Mouse (Mus musculus): ENCODE results near the gene Adipoq. TPM values are rescaled to one million over a fixed set of nuclear protein-coding genes. Genes with fewer than 3 reads are reported as not detected.

Adipoq gene
- total and polyA plus RNA-seq, 3 experiments, result not detected

- DNase-seq (ENCODE audit: low read depth, low spot score), result no peak
- no peak overlapping the region for H3K4me3 ChIP-seq (ENCODE audit: control insufficient read depth in 1 of 2, insufficient read depth in 1 of 2, low read depth in 2 of 2, low read length in 2 of 2)
- TF ChIP-seq GATA1 (IDR thresholded peaks at IDR 0.05; ENCODE audit: low read depth, low read length) (no peak), POLR2AphosphoS2 (IDR thresholded peaks at IDR 0.05; ENCODE audit: low read length) (no peak), E2F4 (IDR thresholded peaks at IDR 0.05; ENCODE audit: borderline replicate concordance, low read depth, low read length) (no peak), EP300 (IDR thresholded peaks at IDR 0.05; ENCODE audit: low read depth in 1 of 2, low read length in 2 of 2) (no peak), USF1 (IDR thresholded peaks at IDR 0.05; ENCODE audit: low read depth, low read length) (no peak), MAFK (IDR thresholded peaks at IDR 0.05; ENCODE audit: borderline replicate concordance, low read depth, low read length) (no peak), ETS1 (IDR thresholded peaks at IDR 0.05; ENCODE audit: low read depth, low read length) (no peak), TBP (IDR thresholded peaks at IDR 0.05; ENCODE audit: low read depth, low read length) (no peak), ZKSCAN1 (IDR thresholded peaks at IDR 0.05; ENCODE audit: low read depth, low read length) (no peak), TCF12 (IDR thresholded peaks at IDR 0.05; ENCODE audit: low read depth, low read length) (no peak), MAZ (IDR thresholded peaks at IDR 0.05; ENCODE audit: low read depth, low read length) (no peak), MAX (IDR thresholded peaks at IDR 0.05; ENCODE audit: low read length) (no peak), ZC3H11A (IDR thresholded peaks at IDR 0.05; ENCODE audit: low read depth, low read length) (no peak)
Observed at GRCm38 (mm10) chr16:23189612-23190011, 43.3 kb downstream of the Adipoq start.

GRCm38 (mm10) chr16:23191560-23192242, 45.4 kb downstream of the Adipoq start:
- Histone ChIP-seq H3K79me2 (ENCODE audit: control insufficient read depth, insufficient read depth, low read length, poor library complexity) (no peaks in the 10 kb centered on the region), H3K9ac (ENCODE audit: control insufficient read depth, low read depth, low read length, poor library complexity, severe bottlenecking) (no peak overlapping the region), H3K27me3 (ENCODE audit: control insufficient read depth in 1 of 2, insufficient read depth in 2 of 2, low read length in 2 of 2) (peaks cover 0 to 4% of the 10 kb centered on the region in 2 experiments; a peak in 1 of 4 replicates), H3K4me1 (ENCODE audit: control insufficient read depth in 1 of 2, insufficient read depth in 2 of 2, low read length in 2 of 2) (peaks cover 0 to 2% of the 10 kb centered on the region in 2 experiments; a peak in 1 of 4 replicates), H3K27ac (ENCODE audit: control insufficient read depth, low read depth, low read length) (no peak overlapping the region), H3K4me3 (ENCODE audit: control insufficient read depth in 1 of 2, insufficient read depth in 1 of 2, low read depth in 2 of 2, low read length in 2 of 2) (no peak overlapping the region), H3K36me3 (ENCODE audit: control insufficient read depth in 1 of 2, insufficient read depth in 2 of 2, low read length in 2 of 2) (peaks cover 0 to 3% of the 10 kb centered on the region in 2 experiments; a peak in 2 of 4 replicates), H3K9me3 (replicated peaks; ENCODE audit: insufficient read depth, low read length) (no peaks in the 10 kb centered on the region)
- DNase-seq (ENCODE audit: low read depth, low spot score), result no peak
- TF ChIP-seq USF2 (IDR thresholded peaks at IDR 0.05; ENCODE audit: borderline replicate concordance in 1 of 2, insufficient read depth in 1 of 2, low read depth in 1 of 2, low read length in 2 of 2), result no peak

More at GRCm38 (mm10) chr16:23189612-23190011, 43.3 kb downstream of the Adipoq start:
- H3K36me3 ChIP-seq (ENCODE audit: control insufficient read depth in 1 of 2, insufficient read depth in 2 of 2, low read length in 2 of 2), result peaks cover 0 to 3% of the 10 kb centered on the region in 2 experiments; a peak in 2 of 4 replicates
- H3K27me3 ChIP-seq (ENCODE audit: control insufficient read depth in 1 of 2, insufficient read depth in 2 of 2, low read length in 2 of 2), result peaks cover 0 to 4% of the 10 kb centered on the region in 2 experiments; a peak in 1 of 4 replicates
- no peaks in the 10 kb centered on the region for H3K79me2 ChIP-seq (ENCODE audit: control insufficient read depth, insufficient read depth, low read length, poor library complexity)
- no peaks in the 10 kb centered on the region for H3K9me3 ChIP-seq (replicated peaks; ENCODE audit: insufficient read depth, low read length)
- no peak overlapping the region for H3K27ac ChIP-seq (ENCODE audit: control insufficient read depth, low read depth, low read length)
- no peak overlapping the region for H3K9ac ChIP-seq (ENCODE audit: control insufficient read depth, low read depth, low read length, poor library complexity, severe bottlenecking)
- peaks cover 0 to 2% of the 10 kb centered on the region in 2 experiments; a peak in 1 of 4 replicates for H3K4me1 ChIP-seq (ENCODE audit: control insufficient read depth in 1 of 2, insufficient read depth in 2 of 2, low read length in 2 of 2)

Data from MEL (cell line).